Mouse (Mus musculus) adrenal gland, postnatal 0 days (tissue): ENCODE data around the gene Nuak2. TPM values are rescaled to one million over a fixed set of nuclear protein-coding genes. Genes with fewer than 3 reads are reported as not detected.

Experiments used
- polyA plus RNA-seq: library from polyadenylated mRNA; unstranded; fragments of >200 nt; fragmentation: Nextera tagmentation; extraction: Ambion mirVana; gene quantifications from 2 replicates; pipeline ENCODE4 v1.2.1, GENCODE M21; 2015

The Nuak2 gene
- polyA plus RNA-seq, result 1.7 and 2.3 TPM in 2 replicates

DNA sequence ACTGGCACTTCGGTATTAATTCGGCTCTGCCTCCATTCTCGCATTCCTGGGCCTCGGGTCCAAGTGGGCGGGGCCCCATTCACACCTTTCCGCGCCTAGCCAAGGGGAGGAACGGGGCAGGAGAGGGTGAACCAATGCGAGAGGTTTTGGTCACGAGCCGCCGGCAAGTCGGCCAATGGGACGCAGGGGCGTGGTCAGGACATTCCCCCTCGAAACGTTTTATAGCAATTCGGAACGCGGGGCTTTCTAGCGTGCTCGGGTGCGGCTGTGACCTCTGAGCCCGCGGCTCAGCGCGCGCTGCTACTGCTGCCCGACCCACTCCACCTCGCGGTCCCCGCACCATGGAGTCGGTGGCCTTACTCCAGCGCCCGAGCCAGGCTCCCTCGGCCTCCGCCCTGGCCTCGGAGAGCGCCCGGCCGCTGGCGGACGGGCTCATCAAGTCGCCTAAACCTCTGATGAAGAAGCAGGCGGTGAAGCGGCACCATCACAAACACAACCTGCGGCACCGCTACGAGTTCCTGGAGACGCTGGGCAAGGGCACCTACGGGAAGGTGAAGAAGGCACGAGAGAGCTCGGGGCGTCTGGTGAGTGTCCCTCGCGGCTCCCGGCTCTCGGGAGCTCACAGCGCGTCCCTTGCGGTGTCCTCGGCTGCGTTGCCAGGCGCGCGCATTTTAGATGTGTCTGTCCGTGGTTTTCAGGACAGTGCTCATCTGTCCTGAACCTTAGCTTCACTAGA lies at the start of gene Nuak2:
Gene Nuak2 (plus strand): TSS at position 238 of the 736 bp plus-strand sequence.

DNA sequence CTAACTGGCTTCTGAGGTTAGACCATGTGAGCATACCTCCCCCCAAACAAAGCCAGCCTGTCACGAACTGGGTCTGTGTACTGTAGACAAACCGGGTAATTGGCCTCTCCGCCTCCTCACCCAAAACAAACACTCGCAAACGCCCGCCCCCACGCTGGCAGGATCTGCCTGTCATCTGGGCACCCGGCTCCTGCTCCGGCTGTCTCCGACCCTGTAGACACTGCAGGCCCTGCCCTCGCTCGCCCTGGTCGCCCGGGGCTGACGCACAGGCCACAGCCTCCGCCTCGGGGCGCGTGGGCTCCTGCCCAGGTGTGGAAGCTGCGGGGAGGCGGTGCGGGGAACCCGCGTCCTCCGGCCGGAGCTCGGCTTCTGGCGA lies 17.5 kb upstream of the Nuak2 start, which contains the start of gene Klhdc8a:
Gene Klhdc8a (plus strand): TSS at position 202 of the 376 bp plus-strand sequence.

Other genes starting within 250 kb of the Nuak2 start
- 5.5 and 6.8 TPM in 2 replicates for gene Mfsd4a, start 248.1 kb upstream of the Nuak2 start, polyA plus RNA-seq
- 2.8 and 11.5 TPM in 2 replicates for gene Cdk18, start 176.4 kb upstream of the Nuak2 start, polyA plus RNA-seq
- 1.2 and 2.6 TPM in 2 replicates for gene Lemd1, start 124.7 kb upstream of the Nuak2 start, polyA plus RNA-seq
- 0.03 and 0.27 TPM in 2 replicates for gene AC124108.1, start 124.7 kb upstream of the Nuak2 start, polyA plus RNA-seq
- gene Gm10188, start 86.4 kb upstream of the Nuak2 start, polyA plus RNA-seq, result not detected in 2 replicates
- gene Klhdc8a, start 17.5 kb upstream of the Nuak2 start, polyA plus RNA-seq, result 40.9 and 90.3 TPM in 2 replicates
- gene Tmcc2, start 75.2 kb downstream of the Nuak2 start, polyA plus RNA-seq, result 14.7 and 14.9 TPM in 2 replicates
- gene Dstyk, start 101.4 kb downstream of the Nuak2 start, polyA plus RNA-seq, result 8.7 and 10.0 TPM in 2 replicates
- 14.9 and 16.9 TPM in 2 replicates for gene Rbbp5, start 161.2 kb downstream of the Nuak2 start, polyA plus RNA-seq
- gene Tmem81, start 190.1 kb downstream of the Nuak2 start, polyA plus RNA-seq, result 0.71 and 1.1 TPM in 2 replicates
- 0.33 and 0.47 TPM in 2 replicates for gene Cntn2, start 227.1 kb downstream of the Nuak2 start, polyA plus RNA-seq